In the genomic region with DNA sequence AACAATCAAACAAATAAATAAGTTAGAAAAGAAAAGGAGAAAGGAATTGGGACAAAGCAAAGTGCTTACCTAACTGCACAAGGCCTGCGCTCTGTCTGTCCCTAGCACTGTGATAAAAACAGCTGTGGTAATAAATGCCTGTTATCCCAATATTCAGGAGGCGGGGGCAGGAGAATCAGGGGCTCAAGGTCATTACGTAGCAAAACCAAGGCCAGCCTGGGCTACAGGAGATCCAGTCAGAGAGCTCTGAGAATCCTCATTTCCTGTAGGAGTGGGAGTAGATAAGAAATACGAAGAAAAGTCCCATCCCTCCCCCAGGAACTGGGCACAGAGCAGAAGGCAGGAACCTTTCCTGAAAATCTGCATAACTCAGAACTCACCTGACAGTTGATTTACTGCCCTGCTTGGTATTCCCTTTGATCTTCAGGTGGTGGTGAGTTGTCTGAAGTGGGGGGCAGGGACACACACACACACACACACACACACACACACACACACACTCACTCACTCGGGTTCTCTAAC, we compare ENCODE assay signal across 22 mouse cellular contexts. TPM values are rescaled to one million over a fixed set of nuclear protein-coding genes. Genes with fewer than 3 reads are reported as not detected.
DNase-seq lines count a peak whose midpoint lies in the region; ATAC-seq and TF ChIP-seq lines count a peak whose summit lies in the region.
"Had no signal": no experiment of that assay in that cellular context is flagged by ENCODE, and none has a peak within 500 bp of the region (broad histone marks: within the 10 kb centered on the region; RNA-seq: fewer than 3 reads in every experiment).

No protein-coding gene starts in this region.

- TF ChIP-seq POLR2A in testis, adult 2 months (IDR thresholded peaks at IDR 0.05; ENCODE audit: control insufficient read depth, low read depth, low read length): no peak

- no peak overlapping the region for H3K27ac ChIP-seq in kidney, embryonic 14.5 days (ENCODE audit: low read depth, low read length)
- H3K27ac ChIP-seq in testis, adult 2 months (ENCODE audit: control insufficient read depth, insufficient read depth, low read depth, low read length): peak overlapping the region; percentile 50
- H3K27ac ChIP-seq: embryonic facial prominence, embryonic 15.5 days; heart, embryonic 15.5 days had no signal

- H3K36me3 ChIP-seq in kidney, embryonic 14.5 days (ENCODE audit: control insufficient read depth, insufficient read depth, low read length): no peaks in the 10 kb centered on the region
- H3K36me3 ChIP-seq in testis, adult 2 months (ENCODE audit: control insufficient read depth, insufficient read depth, low read length): no peaks in the 10 kb centered on the region
- H3K36me3 ChIP-seq: embryonic facial prominence, embryonic 15.5 days; heart, embryonic 15.5 days had no signal

- no peak overlapping the region for H3K4me2 ChIP-seq in kidney, embryonic 14.5 days (replicated peaks; ENCODE audit: low read depth, low read length)
- H3K4me2 ChIP-seq: embryonic facial prominence, embryonic 15.5 days; heart, embryonic 15.5 days; liver, embryonic 11.5 days had no signal

- peak; percentile 36; the same call in 1 of the 2 replicates for ATAC-seq in kidney, embryonic 14.5 days (ENCODE audit: low FRiP score, low TSS enrichment)
- ATAC-seq: CD4-positive, CD25-positive, alpha-beta regulatory T cell, adult 4 months; hindbrain, embryonic 16.5 days had no signal

- 30% methylated on average over 5 of the region's 5 CpGs for WGBS in kidney, embryonic 14.5 days

- H3K4me1 ChIP-seq in kidney, embryonic 14.5 days (ENCODE audit: control insufficient read depth, insufficient read depth, low read length): no peaks in the 10 kb centered on the region
- no peaks in the 10 kb centered on the region; the same call in 1 of the 2 replicates for H3K4me1 ChIP-seq in testis, adult 2 months (ENCODE audit: control insufficient read depth, insufficient read depth, low read length)

- H3K27me3 ChIP-seq in kidney, embryonic 14.5 days (ENCODE audit: control insufficient read depth, insufficient read depth, low read length): no peaks in the 10 kb centered on the region
- no peaks in the 10 kb centered on the region for H3K27me3 ChIP-seq in testis, adult 2 months (ENCODE audit: control insufficient read depth, insufficient read depth, low read length)
- H3K27me3 ChIP-seq: embryonic facial prominence, embryonic 15.5 days had no signal

- H3K9ac ChIP-seq in kidney, embryonic 14.5 days (ENCODE audit: low read depth, low read length): no peak overlapping the region
- H3K9ac ChIP-seq: embryonic facial prominence, embryonic 15.5 days; heart, embryonic 15.5 days had no signal

- peak; percentile 38 to 53 for DNase-seq in adrenal gland, adult (ENCODE audit: inconsistent age in 2 of 2, low spot score in 1 of 2)
- no peak for DNase-seq in adrenal gland, postnatal 25 days
- no peak for DNase-seq in kidney, postnatal 25 days
- DNase-seq in testis, postnatal 10 days (ENCODE audit: low spot score): no peak
- peak; percentile 79 for DNase-seq in testis, postnatal 14 days (ENCODE audit: low spot score)
- DNase-seq in lung, postnatal 36 days: no peak
- DNase-seq: cerebellum, adult 18-20 months; cerebellum, postnatal 25 days; embryo, embryonic 11 days; gastrocnemius, postnatal 36 days; heart, postnatal 4 days; kidney, adult 8-10 months; lung, adult 18-20 months; lung, postnatal 14 days; thymus, adult 2 months had no signal

- no peak overlapping the region for H3K4me3 ChIP-seq in kidney, embryonic 14.5 days (ENCODE audit: low read length)
- no peak overlapping the region; the same call in 1 of the 2 replicates for H3K4me3 ChIP-seq in testis, adult 2 months (ENCODE audit: control insufficient read depth, low read depth, low read length)
- H3K4me3 ChIP-seq: embryonic facial prominence, embryonic 15.5 days; heart, embryonic 15.5 days had no signal

- no peaks in the 10 kb centered on the region for H3K9me3 ChIP-seq in kidney, embryonic 14.5 days (ENCODE audit: control insufficient read depth, low read length)
- H3K9me3 ChIP-seq: embryonic facial prominence, embryonic 15.5 days; heart, embryonic 15.5 days had no signal

- no peak for TF ChIP-seq CTCF in testis, adult 2 months (IDR thresholded peaks at IDR 0.05; ENCODE audit: control insufficient read depth, insufficient read depth, insufficient replicate concordance, low read depth, low read length)

RNA-seq across cellular contexts. Expression of gene Cox6a1, which starts 11.1 kb away (rescaled TPM):
- 1,153 and 1,399 TPM in 2 replicates for total RNA-seq in adrenal gland, postnatal 25 days (2021)
- polyA plus RNA-seq in kidney, embryonic 14.5 days (2014; fragmentation: Nextera tagmentation; extraction: Ambion mirVana): 911 and 1,119 TPM in 2 replicates
- polyA plus RNA-seq in testis, adult 2 months (2012; rRNA removed): 619 and 765 TPM in 2 replicates

RNA-seq across cellular contexts. Expression of gene Triap1, which starts 18.9 kb away (rescaled TPM):
- total RNA-seq in adrenal gland, postnatal 25 days (2021): 37.6 and 47.5 TPM in 2 replicates
- 56.2 and 62.2 TPM in 2 replicates for polyA plus RNA-seq in kidney, embryonic 14.5 days (2014; fragmentation: Nextera tagmentation; extraction: Ambion mirVana)
- 7.6 and 8.0 TPM in 2 replicates for polyA plus RNA-seq in testis, adult 2 months (2012; rRNA removed)

RNA-seq across cellular contexts. Expression of gene Gatc, which starts 18.9 kb away (rescaled TPM):
- 21.6 and 22.9 TPM in 2 replicates for total RNA-seq in adrenal gland, postnatal 25 days (2021)
- polyA plus RNA-seq in kidney, embryonic 14.5 days (2014; fragmentation: Nextera tagmentation; extraction: Ambion mirVana): 35.8 and 36.9 TPM in 2 replicates
- 11.6 and 16.0 TPM in 2 replicates for polyA plus RNA-seq in testis, adult 2 months (2012; rRNA removed)

RNA-seq across cellular contexts. Expression of gene Srsf9, which starts 32.9 kb away (rescaled TPM):
- total RNA-seq in adrenal gland, postnatal 25 days (2021): 74.5 and 77.0 TPM in 2 replicates
- polyA plus RNA-seq in kidney, embryonic 14.5 days (2014; fragmentation: Nextera tagmentation; extraction: Ambion mirVana): 320 and 334 TPM in 2 replicates
- polyA plus RNA-seq in testis, adult 2 months (2012; rRNA removed): 43.9 and 45.5 TPM in 2 replicates

RNA-seq across cellular contexts. Expression of gene Dynll1, which starts 59.1 kb away (rescaled TPM):
- total RNA-seq in adrenal gland, postnatal 25 days (2021): 243 and 326 TPM in 2 replicates
- polyA plus RNA-seq in kidney, embryonic 14.5 days (2014; fragmentation: Nextera tagmentation; extraction: Ambion mirVana): 1,720 and 2,039 TPM in 2 replicates
- 559 and 571 TPM in 2 replicates for polyA plus RNA-seq in testis, adult 2 months (2012; rRNA removed)

Comparison
In these comparisons a context has a peak if more than half of its experiments do, and no peak if none do; other contexts are left out.
1. DNase-seq: peak in adrenal gland, adult (2 of 2) and testis, postnatal 14 days (single experiment); none in adrenal gland, postnatal 25 days (single experiment), kidney, postnatal 25 days (0 of 2), testis, postnatal 10 days (single experiment) and lung, postnatal 36 days (single experiment).